Mouse (Mus musculus): ENCODE measurements around the gene Eps8. TPM values are rescaled to one million over a fixed set of nuclear protein-coding genes. Genes with fewer than 3 reads are reported as not detected.
"Not testable (repeated sequence)": the region's sequence is repeated elsewhere in the genome, so short reads cannot be mapped to it uniquely, and the experiment has no call there.

The Eps8 gene
- polyA plus RNA-seq, 1 experiment from 2014 or later = 10.0 TPM

- no peaks in the 10 kb centered on the region for H3K36me3 ChIP-seq (replicated peaks; ENCODE audit: control insufficient read depth, insufficient read depth, low read depth, low read length)
- H3K27me3 ChIP-seq (ENCODE audit: control insufficient read depth, insufficient read depth, low read length) = no peaks in the 10 kb centered on the region
- 72% methylated on average over 7 of the region's 7 CpGs for WGBS
- H3K9me3 ChIP-seq (replicated peaks; ENCODE audit: control insufficient read depth, low read length) = no peaks in the 10 kb centered on the region
- no peak overlapping the region for H3K4me2 ChIP-seq (ENCODE audit: low read depth, low read length)
- no peaks in the 10 kb centered on the region for H3K4me1 ChIP-seq (ENCODE audit: control insufficient read depth, insufficient read depth, low read length)
- ATAC-seq (replicated peaks; ENCODE audit: insufficient number of reproducible peaks, low FRiP score, low TSS enrichment, low read depth) (no peak), DNase-seq (ENCODE audit: low spot score) (no peak)
- no peak overlapping the region for H3K27ac ChIP-seq (replicated peaks; ENCODE audit: low read depth, low read length)
- H3K4me3 ChIP-seq (ENCODE audit: low read depth, low read length) = no peak overlapping the region
- H3K9ac ChIP-seq (replicated peaks; ENCODE audit: low read length) = no peak overlapping the region
Measured at GRCm38 (mm10) chr6:137456064-137456463, 198.6 kb downstream of the Eps8 start.

- Histone ChIP-seq H3K4me1 (ENCODE audit: control insufficient read depth, insufficient read depth, low read length) (no peaks in the 10 kb centered on the region), H3K4me3 (ENCODE audit: low read depth, low read length) (no peak overlapping the region), H3K27me3 (ENCODE audit: control insufficient read depth, insufficient read depth, low read length) (no peaks in the 10 kb centered on the region), H3K36me3 (replicated peaks; ENCODE audit: control insufficient read depth, insufficient read depth, low read depth, low read length) (no peaks in the 10 kb centered on the region), H3K9ac (replicated peaks; ENCODE audit: low read length) (no peak overlapping the region), H3K27ac (replicated peaks; ENCODE audit: low read depth, low read length) (no peak overlapping the region), H3K9me3 (replicated peaks; ENCODE audit: control insufficient read depth, low read length) (no peaks in the 10 kb centered on the region), H3K4me2 (ENCODE audit: low read depth, low read length) (no peak overlapping the region)
- WGBS = 15% methylated on average over 10 of the region's 10 CpGs
- ATAC-seq (replicated peaks; ENCODE audit: insufficient number of reproducible peaks, low FRiP score, low TSS enrichment, low read depth) (peak; percentile 74), DNase-seq (ENCODE audit: low spot score) (peak; percentile 81)
Measured at GRCm38 (mm10) chr6:137455537-137456041, 199.1 kb downstream of the Eps8 start.

- H3K4me1 ChIP-seq (ENCODE audit: control insufficient read depth, insufficient read depth, low read length); H3K9ac ChIP-seq (replicated peaks; ENCODE audit: low read length); H3K9me3 ChIP-seq (replicated peaks; ENCODE audit: control insufficient read depth, low read length); H3K27ac ChIP-seq (replicated peaks; ENCODE audit: low read depth, low read length); DNase-seq (ENCODE audit: low spot score); H3K4me3 ChIP-seq (ENCODE audit: low read depth, low read length); H3K4me2 ChIP-seq (ENCODE audit: low read depth, low read length); H3K27me3 ChIP-seq (ENCODE audit: control insufficient read depth, insufficient read depth, low read length); H3K36me3 ChIP-seq (replicated peaks; ENCODE audit: control insufficient read depth, insufficient read depth, low read depth, low read length); ATAC-seq (replicated peaks; ENCODE audit: insufficient number of reproducible peaks, low FRiP score, low TSS enrichment, low read depth): not testable (repeated sequence)
- 92% methylated on average over 6 of the region's 7 CpGs for WGBS
Measured at GRCm38 (mm10) chr6:137446116-137446515, 208.6 kb downstream of the Eps8 start.

GRCm38 (mm10) chr6:137443089-137443488 lies 211.6 kb downstream of the Eps8 start:
- Histone ChIP-seq H3K4me1 (ENCODE audit: control insufficient read depth, insufficient read depth, low read length) (no peaks in the 10 kb centered on the region), H3K4me3 (ENCODE audit: low read depth, low read length) (no peak overlapping the region)
- ATAC-seq (replicated peaks; ENCODE audit: insufficient number of reproducible peaks, low FRiP score, low TSS enrichment, low read depth) = no peak

GRCm38 (mm10) chr6:137440559-137441486 lies 213.9 kb downstream of the Eps8 start:
- H3K4me3 ChIP-seq (ENCODE audit: low read depth, low read length) = no peak overlapping the region
- H3K4me2 ChIP-seq (ENCODE audit: low read depth, low read length) = no peak overlapping the region
- DNase-seq (ENCODE audit: low spot score) (no peak), ATAC-seq (replicated peaks; ENCODE audit: insufficient number of reproducible peaks, low FRiP score, low TSS enrichment, low read depth) (no peak)
- H3K36me3 ChIP-seq (replicated peaks; ENCODE audit: control insufficient read depth, insufficient read depth, low read depth, low read length) = no peaks in the 10 kb centered on the region
- H3K9me3 ChIP-seq (replicated peaks; ENCODE audit: control insufficient read depth, low read length) = no peaks in the 10 kb centered on the region
- WGBS = 77% methylated on average over 19 of the region's 19 CpGs
- no peaks in the 10 kb centered on the region for H3K27me3 ChIP-seq (ENCODE audit: control insufficient read depth, insufficient read depth, low read length)
- H3K4me1 ChIP-seq (ENCODE audit: control insufficient read depth, insufficient read depth, low read length) = no peaks in the 10 kb centered on the region
- no peak overlapping the region for H3K9ac ChIP-seq (replicated peaks; ENCODE audit: low read length)
- no peak overlapping the region for H3K27ac ChIP-seq (replicated peaks; ENCODE audit: low read depth, low read length)

More at GRCm38 (mm10) chr6:137443089-137443488, 211.6 kb downstream of the Eps8 start:
- no peaks in the 10 kb centered on the region for H3K9me3 ChIP-seq (replicated peaks; ENCODE audit: control insufficient read depth, low read length)
- no peak overlapping the region for H3K27ac ChIP-seq (replicated peaks; ENCODE audit: low read depth, low read length)
- no peak for DNase-seq (ENCODE audit: low spot score)
- no peaks in the 10 kb centered on the region for H3K27me3 ChIP-seq (ENCODE audit: control insufficient read depth, insufficient read depth, low read length)
- H3K4me2 ChIP-seq (ENCODE audit: low read depth, low read length) = no peak overlapping the region
- no peaks in the 10 kb centered on the region for H3K36me3 ChIP-seq (replicated peaks; ENCODE audit: control insufficient read depth, insufficient read depth, low read depth, low read length)
- no peak overlapping the region for H3K9ac ChIP-seq (replicated peaks; ENCODE audit: low read length)
- 89% methylated on average over 12 of the region's 12 CpGs for WGBS

- DNase-seq (ENCODE audit: low spot score) = peak; percentile 20
- no peak overlapping the region for H3K4me2 ChIP-seq (ENCODE audit: low read depth, low read length)
- H3K4me1 ChIP-seq (ENCODE audit: control insufficient read depth, insufficient read depth, low read length) = no peaks in the 10 kb centered on the region
- no peak overlapping the region for H3K27ac ChIP-seq (replicated peaks; ENCODE audit: low read depth, low read length)
- H3K9ac ChIP-seq (replicated peaks; ENCODE audit: low read length) = no peak overlapping the region
- H3K9me3 ChIP-seq (replicated peaks; ENCODE audit: control insufficient read depth, low read length) = no peaks in the 10 kb centered on the region
- WGBS = 29% methylated on average over 16 of the region's 16 CpGs
- no peak overlapping the region for H3K4me3 ChIP-seq (ENCODE audit: low read depth, low read length)
- no peaks in the 10 kb centered on the region for H3K36me3 ChIP-seq (replicated peaks; ENCODE audit: control insufficient read depth, insufficient read depth, low read depth, low read length)
- no peaks in the 10 kb centered on the region for H3K27me3 ChIP-seq (ENCODE audit: control insufficient read depth, insufficient read depth, low read length)
- ATAC-seq (replicated peaks; ENCODE audit: insufficient number of reproducible peaks, low FRiP score, low TSS enrichment, low read depth) = 0 out of 2 replicates have a peak, but pooled peaks have one; percentile 6
Measured at GRCm38 (mm10) chr6:137437902-137438580, 216.6 kb downstream of the Eps8 start.

GRCm38 (mm10) chr6:137437486-137437885 lies 217.2 kb downstream of the Eps8 start:
- no peak for ATAC-seq (replicated peaks; ENCODE audit: insufficient number of reproducible peaks, low FRiP score, low TSS enrichment, low read depth)
- DNase-seq (ENCODE audit: low spot score) = no peak
- H3K4me2 ChIP-seq (ENCODE audit: low read depth, low read length) = no peak overlapping the region

More at GRCm38 (mm10) chr6:137437486-137437885, 217.2 kb downstream of the Eps8 start:
- H3K27me3 ChIP-seq (ENCODE audit: control insufficient read depth, insufficient read depth, low read length) = no peaks in the 10 kb centered on the region
- no peak overlapping the region for H3K4me3 ChIP-seq (ENCODE audit: low read depth, low read length)
- no peaks in the 10 kb centered on the region for H3K9me3 ChIP-seq (replicated peaks; ENCODE audit: control insufficient read depth, low read length)
- H3K4me1 ChIP-seq (ENCODE audit: control insufficient read depth, insufficient read depth, low read length) = no peaks in the 10 kb centered on the region
- no peak overlapping the region for H3K9ac ChIP-seq (replicated peaks; ENCODE audit: low read length)
- 68% methylated on average over 4 of the region's 4 CpGs for WGBS
- H3K36me3 ChIP-seq (replicated peaks; ENCODE audit: control insufficient read depth, insufficient read depth, low read depth, low read length) = no peaks in the 10 kb centered on the region
- H3K27ac ChIP-seq (replicated peaks; ENCODE audit: low read depth, low read length) = no peak overlapping the region

All from embryonic facial prominence, embryonic 11.5 days (tissue).